Mouse (Mus musculus): ENCODE data around the gene Gnb2. TPM values are rescaled to one million over a fixed set of nuclear protein-coding genes. Genes with fewer than 3 reads are reported as not detected.

The Gnb2 gene
- total RNA-seq (2023) = 100 to 1,000 TPM; 327 to 334 TPM

GRCm38 (mm10) chr5:137533117-137533827 lies at the start of gene Gnb2, which contains the start of gene Epo:
Gnb2 (minus strand) TSS chr5:137533510.
Epo (minus strand) TSS chr5:137533242.

GRCm38 (mm10) chr5:137569665-137570064 lies 36.4 kb upstream of the Gnb2 start, which contains the start of gene Tfr2:
Tfr2 (plus strand) TSS chr5:137569840.

GRCm38 (mm10) chr5:137553411-137553837 lies 20.1 kb upstream of the Gnb2 start, which contains the start of gene Actl6b:
Actl6b (plus strand) TSS chr5:137553517.

GRCm38 (mm10) chr5:137518436-137518835 lies 14.9 kb downstream of the Gnb2 start, which contains the start of gene Gigyf1:
Gigyf1 (plus strand) TSS chr5:137518548.

GRCm38 (mm10) chr5:137501709-137502666 lies 31.3 kb downstream of the Gnb2 start, which contains the start of gene Pop7:
Pop7 (minus strand) TSS chr5:137502518.

Other genes starting within 250 kb of the Gnb2 start
- 1 to 10 TPM in 1 of 2 experiments, under 1 TPM in 1; 0.27 to 1.2 TPM for gene Ache, start 246.0 kb downstream of the Gnb2 start, total RNA-seq (2023)
- 1 to 10 TPM in 1 of 2 experiments, not detected in 1; 1.8 TPM for gene Ufsp1, start 238.9 kb downstream of the Gnb2 start, total RNA-seq (2023)
- 100 to 1,000 TPM; 428 to 439 TPM for gene Srrt, start 225.8 kb downstream of the Gnb2 start, total RNA-seq (2023)
- 1 to 10 TPM; 8.5 to 9.7 TPM for gene Trip6, start 219.1 kb downstream of the Gnb2 start, total RNA-seq (2023)
- gene Slc12a9, start 199.9 kb downstream of the Gnb2 start, total RNA-seq (2023) = 10 to 100 TPM; 22.1 to 23.7 TPM
- not detected for gene Ephb4, start 183.4 kb downstream of the Gnb2 start, total RNA-seq (2023)
- under 1 TPM; 0.21 to 0.23 TPM for gene Zan, start 56.4 kb downstream of the Gnb2 start, total RNA-seq (2023)
- 10 to 100 TPM; 22.7 to 28.5 TPM for gene Pop7, start 31.0 kb downstream of the Gnb2 start, total RNA-seq (2023)
- 10 to 100 TPM; 95.7 to 97.2 TPM for gene Gigyf1, start 15.0 kb downstream of the Gnb2 start, total RNA-seq (2023)
- gene Epo, start 268 bp downstream of the Gnb2 start, total RNA-seq (2023) = not detected
- not detected for gene Actl6b, start 20.0 kb upstream of the Gnb2 start, total RNA-seq (2023)
- 1 to 10 TPM; 1.9 to 2.2 TPM for gene Tfr2, start 36.3 kb upstream of the Gnb2 start, total RNA-seq (2023)
- 10 to 100 TPM; 32.7 to 38.3 TPM for gene Mospd3, start 67.5 kb upstream of the Gnb2 start, total RNA-seq (2023)
- gene Pcolce, start 80.3 kb upstream of the Gnb2 start, total RNA-seq (2023) = under 1 TPM; 0.47 to 0.93 TPM
- gene Fbxo24, start 95.5 kb upstream of the Gnb2 start, total RNA-seq (2023) = under 1 TPM in 1 of 2 experiments, not detected in 1; 0.50 TPM
- 100 to 1,000 TPM; 189 to 193 TPM for gene Lrch4, start 95.6 kb upstream of the Gnb2 start, total RNA-seq (2023)
- 10 to 100 TPM; 61.4 to 68.4 TPM for gene Gm20605, start 95.7 kb upstream of the Gnb2 start, total RNA-seq (2023)
- gene Sap25, start 107.8 kb upstream of the Gnb2 start, total RNA-seq (2023) = 100 to 1,000 TPM in 1 of 2 experiments, 10 to 100 TPM in 1; 98.4 to 116 TPM
- gene Irs3, start 112.2 kb upstream of the Gnb2 start, total RNA-seq (2023) = 1 to 10 TPM in 1 of 2 experiments, under 1 TPM in 1; 0.58 to 1.2 TPM
- 10 to 100 TPM; 24.7 to 27.5 TPM for gene Agfg2, start 151.2 kb upstream of the Gnb2 start, total RNA-seq (2023)
- 1 to 10 TPM; 2.1 to 2.3 TPM for gene Nyap1, start 208.1 kb upstream of the Gnb2 start, total RNA-seq (2023)
- gene Tsc22d4, start 212.2 kb upstream of the Gnb2 start, total RNA-seq (2023) = 100 to 1,000 TPM; 231 to 235 TPM
- gene Ppp1r35, start 245.3 kb upstream of the Gnb2 start, total RNA-seq (2023) = 10 to 100 TPM; 23.2 to 26.0 TPM